Mouse (Mus musculus) bone marrow macrophage, adult 2 months (primary cell): ENCODE measurements around the gene Fkbpl.

ENCODE experiments used
- CTCF ChIP-seq: IDR thresholded peaks from 2 replicates; pipeline ENCODE4 v1.5.1; 2012; ENCODE audit warnings: low read depth, mild to moderate bottlenecking, low read length, moderate library complexity
- POLR2A ChIP-seq: IDR thresholded peaks from 2 replicates; pipeline ENCODE4 v1.6.1; 2012; ENCODE audit warnings: mild to moderate bottlenecking, low read depth, low read length, borderline replicate concordance

DNA sequence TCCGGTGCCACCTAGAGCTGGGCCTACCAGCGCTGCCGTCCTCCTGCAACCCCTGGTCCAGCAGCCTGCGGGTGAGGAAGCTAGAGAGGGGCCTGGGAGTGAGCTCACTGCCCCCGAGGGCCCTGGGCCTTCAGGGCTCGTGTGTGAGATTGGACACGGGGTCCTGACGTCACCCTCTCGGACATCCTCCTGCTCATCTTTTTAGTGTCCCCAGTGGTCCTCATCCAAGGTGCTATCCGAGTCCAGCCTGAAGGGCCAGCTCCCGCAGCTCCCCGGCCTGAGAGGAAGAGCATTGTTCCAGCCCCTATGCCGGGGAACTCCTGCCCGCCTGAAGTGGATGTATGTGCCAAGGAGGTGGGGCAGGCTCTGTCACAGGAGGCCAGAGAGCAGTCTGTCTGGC lies 6.2 kb downstream of the Fkbpl start:
- TF ChIP-seq CTCF, result no peak
- no peak for TF ChIP-seq POLR2A
